Mouse (Mus musculus) left cerebral cortex, adult 2 months (tissue): ENCODE data around the gene Alb. TPM values are rescaled to one million over a fixed set of nuclear protein-coding genes. Genes with fewer than 3 reads are reported as not detected.

Experiments
- DNase-seq, 2 experiments: peaks; one replicate each; pipeline ENCODE4 v3.0.0; 2021 to 2022; ENCODE audit warnings: low spot score in 2 of 2, mixed read lengths in 1 of 2; ENCODE audit errors: extremely low spot score in 1 of 2
- H3K27ac ChIP-seq: fragments of 200-600 bp; 2 replicates; pipeline ENCODE4 v1.8.1; 2022
- H3K4me3 ChIP-seq: fragments of 200-600 bp; 2 replicates; pipeline ENCODE4 v1.8.1; 2022
- CTCF ChIP-seq: fragments of 200-600 bp; IDR thresholded peaks from 2 replicates; pipeline ENCODE4 v1.8.1; 2022; ENCODE audit warnings: antibody characterized with exemption, mild to moderate bottlenecking, moderate library complexity
- intact Hi-C: fragments of 180-260 bp; cut with DNase I; formaldehyde crosslinking; loops from one replicate; pipeline ENCODE4 v1.15.1; 2025
- long read RNA-seq, 2 experiments: library from polyadenylated mRNA; stranded (forward); transcript quantifications; one replicate each; pipeline ENCODE4 v2.0.0; 2021; ENCODE audit warnings: borderline mapping rate in 2 of 2
- total RNA-seq, 2 experiments: library from RNA; stranded (reverse); gene quantifications; 2 replicates each; pipeline ENCODE4 v1.2.3; 2021

Gene Alb
- not detected for total RNA-seq
- long read RNA-seq, experiment 1: 0 reads
- long read RNA-seq, experiment 2: 0 reads

DNA sequence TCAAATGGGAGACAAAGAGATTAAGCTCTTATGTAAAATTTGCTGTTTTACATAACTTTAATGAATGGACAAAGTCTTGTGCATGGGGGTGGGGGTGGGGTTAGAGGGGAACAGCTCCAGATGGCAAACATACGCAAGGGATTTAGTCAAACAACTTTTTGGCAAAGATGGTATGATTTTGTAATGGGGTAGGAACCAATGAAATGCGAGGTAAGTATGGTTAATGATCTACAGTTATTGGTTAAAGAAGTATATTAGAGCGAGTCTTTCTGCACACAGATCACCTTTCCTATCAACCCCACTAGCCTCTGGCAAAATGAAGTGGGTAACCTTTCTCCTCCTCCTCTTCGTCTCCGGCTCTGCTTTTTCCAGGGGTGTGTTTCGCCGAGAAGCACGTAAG, at the start of gene Alb:
TSS of gene Alb (plus strand) at position 279 of the 400 bp plus-strand sequence.
- intact Hi-C loops: no loop called here
- no peak for TF ChIP-seq CTCF
- no peak for DNase-seq
- Histone ChIP-seq H3K27ac (no peak within 1 kb of the TSS), H3K4me3 (no peak within 1 kb of the TSS)

DNA sequence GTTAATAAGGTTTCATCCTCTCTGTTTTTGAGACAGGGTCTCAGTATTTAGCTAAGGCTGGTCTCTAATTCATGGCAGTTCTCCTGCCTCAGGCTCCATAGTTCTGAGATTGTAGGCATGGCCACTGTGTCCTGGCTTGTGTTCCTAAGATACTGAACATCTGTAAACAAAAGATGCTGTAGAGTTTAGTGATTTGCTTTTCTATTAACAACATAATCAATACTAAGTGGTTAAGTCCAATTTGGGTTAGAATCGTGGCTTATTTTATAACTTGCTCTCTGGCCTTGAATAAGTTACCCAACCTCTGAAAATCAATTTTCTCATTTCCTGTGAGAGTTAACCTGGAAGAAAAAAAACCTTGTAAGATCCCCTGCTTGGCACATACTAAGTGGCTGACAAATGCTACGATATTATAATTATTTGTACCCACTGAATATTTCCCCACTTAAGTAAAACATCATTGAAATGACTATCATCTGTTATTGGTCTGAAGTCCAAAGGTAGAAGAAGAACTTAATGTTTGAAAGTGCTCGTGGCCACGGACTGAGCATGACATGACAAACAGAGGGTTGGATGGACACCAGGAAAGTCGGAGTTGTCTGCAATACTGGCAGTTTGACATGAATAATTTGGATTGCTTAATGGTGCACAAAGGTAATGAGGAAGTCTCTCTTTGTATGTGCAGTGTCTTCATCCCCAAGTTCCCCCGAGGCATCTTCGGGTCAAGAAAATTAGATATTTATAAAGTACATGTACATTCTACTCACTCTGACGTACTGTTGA, 46.4 kb upstream of the Alb start:
- no peak for TF ChIP-seq CTCF
- intact Hi-C loops: no loop called here
- no peak for DNase-seq
- Histone ChIP-seq H3K27ac (no peak overlapping the region), H3K4me3 (no peak overlapping the region)

DNA sequence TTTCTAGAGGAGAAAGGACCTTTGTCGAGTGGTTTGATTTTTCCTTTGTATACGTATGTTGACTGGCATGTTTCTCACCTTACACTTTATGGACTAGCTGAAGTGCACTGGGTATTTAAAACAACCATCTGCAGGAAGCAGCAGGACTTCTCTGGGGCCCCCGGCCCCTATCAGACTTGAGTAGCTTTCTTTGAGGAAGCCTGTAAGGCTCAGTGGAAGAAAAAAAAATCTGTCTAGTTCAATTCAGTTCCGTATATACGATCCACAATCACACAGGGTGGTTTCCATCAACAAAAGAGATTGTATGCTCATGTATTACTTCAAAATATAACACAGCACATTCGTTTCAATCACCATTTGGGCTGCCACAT, 45.8 kb upstream of the Alb start:
- TF ChIP-seq CTCF: no peak
- no peak overlapping the region for H3K4me3 ChIP-seq
- intact Hi-C loops: no loop called here
- no peak overlapping the region for H3K27ac ChIP-seq
- DNase-seq: no peak

DNA sequence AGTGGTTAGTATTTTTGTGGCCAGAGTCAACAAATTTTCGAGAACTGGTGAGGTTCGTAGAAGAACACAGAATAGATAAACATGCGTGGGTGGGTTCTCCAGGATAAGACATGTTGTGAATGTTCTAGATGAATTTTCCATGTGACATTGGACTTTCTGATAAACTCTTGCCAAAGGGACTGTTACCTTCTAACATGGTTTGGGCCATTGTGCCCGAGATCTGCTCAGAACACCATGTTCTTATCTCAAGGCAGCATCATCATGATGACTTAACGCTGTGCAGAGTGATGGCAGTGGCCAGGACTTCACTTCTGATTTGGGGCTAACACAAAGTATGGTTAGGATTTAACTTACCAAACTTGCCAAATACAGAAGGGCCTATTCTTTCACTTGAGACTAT, 36.1 kb upstream of the Alb start:
- Histone ChIP-seq H3K4me3 (no peak overlapping the region), H3K27ac (no peak overlapping the region)
- intact Hi-C loops: no loop called here
- TF ChIP-seq CTCF: no peak
- no peak for DNase-seq

DNA sequence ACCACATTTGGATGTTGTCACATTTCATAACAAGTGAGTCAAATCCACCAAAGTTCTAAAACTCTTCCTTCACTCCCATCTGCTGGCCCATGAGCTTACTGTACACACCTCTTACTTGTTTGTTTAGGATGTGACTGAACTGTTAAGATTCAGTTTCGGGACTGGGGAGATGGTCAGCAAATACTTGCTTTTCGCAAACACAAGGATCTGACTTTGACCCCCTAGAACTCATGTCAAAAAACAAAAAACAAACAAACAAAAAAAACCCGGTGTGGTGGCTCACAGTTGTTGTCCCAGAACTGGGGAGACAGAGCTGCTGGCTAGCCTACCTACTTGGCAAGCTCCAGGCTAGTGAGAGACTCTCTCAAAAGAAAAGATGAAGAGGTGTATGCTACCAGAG, 35.5 kb upstream of the Alb start:
- no peak for TF ChIP-seq CTCF

DNA sequence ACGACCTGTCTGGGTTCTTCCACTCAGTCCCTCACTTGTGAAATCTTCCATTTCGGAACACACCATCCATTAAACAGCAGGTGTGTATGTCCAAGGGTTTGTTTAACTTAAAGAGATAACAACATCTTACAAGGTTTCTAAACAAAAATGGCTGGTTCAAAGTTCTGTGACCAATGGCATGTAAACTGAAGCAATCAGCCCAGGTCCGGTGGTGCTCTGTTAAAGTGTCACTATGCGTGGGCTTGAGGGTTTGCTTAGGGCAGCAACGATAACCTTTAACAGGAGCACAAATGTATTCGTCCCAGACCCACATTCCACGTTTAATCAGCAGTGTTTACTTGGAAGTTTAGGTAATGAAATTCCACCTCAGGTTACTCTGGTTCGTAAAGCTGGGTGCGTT, 29.6 kb upstream of the Alb start:
- intact Hi-C loops: no loop called here
- Histone ChIP-seq H3K4me3 (no peak overlapping the region), H3K27ac (no peak overlapping the region)
- TF ChIP-seq CTCF: no peak
- DNase-seq: no peak

More for the DNA sequence above, 35.5 kb upstream of the Alb start:
- intact Hi-C loops: no loop called here
- Histone ChIP-seq H3K27ac (no peak overlapping the region), H3K4me3 (no peak overlapping the region)
- DNase-seq: no peak

DNA sequence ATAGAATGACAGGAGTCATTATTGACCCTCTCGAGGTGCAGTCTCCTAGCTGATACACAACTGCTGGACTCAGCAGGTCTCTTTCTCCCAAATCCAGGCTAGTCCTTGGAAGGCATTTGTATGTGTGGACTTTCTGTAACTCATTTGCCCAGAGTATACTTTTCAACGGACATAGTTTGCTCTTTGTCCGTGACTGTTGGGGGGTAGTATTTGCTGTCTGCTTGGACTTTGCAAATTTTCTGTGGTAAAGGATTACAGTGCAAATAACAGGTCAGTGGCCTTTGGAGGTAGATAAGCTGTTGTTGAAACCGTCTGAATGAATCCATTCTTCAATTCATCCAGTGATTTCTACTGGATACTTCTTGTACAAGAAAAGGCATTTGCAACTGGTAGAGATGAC, 21.5 kb upstream of the Alb start:
- intact Hi-C loops: no loop called here
- TF ChIP-seq CTCF: no peak
- DNase-seq: no peak
- Histone ChIP-seq H3K4me3 (no peak overlapping the region), H3K27ac (no peak overlapping the region)

DNA sequence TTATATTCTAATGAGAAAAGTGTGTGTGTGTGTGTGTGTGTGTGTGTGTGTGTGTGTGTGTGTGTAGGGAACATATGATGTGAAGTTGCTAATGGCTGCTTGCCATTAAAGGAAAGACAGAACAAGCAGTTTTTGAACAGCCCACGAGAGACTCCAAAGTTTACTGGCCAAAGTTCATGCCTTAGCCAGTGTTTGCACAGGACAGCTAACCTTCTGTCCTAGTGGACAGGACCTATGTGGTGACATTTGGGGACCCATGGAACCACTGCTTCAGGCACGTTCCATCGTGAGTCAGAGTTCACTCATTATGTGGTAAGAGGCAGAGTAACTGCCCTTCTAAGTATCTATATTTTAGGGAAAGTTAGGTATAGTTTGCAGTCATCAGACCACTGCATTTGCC, 13.1 kb upstream of the Alb start:
- Histone ChIP-seq H3K4me3 (no peak overlapping the region), H3K27ac (no peak overlapping the region)
- no peak for TF ChIP-seq CTCF
- no peak for DNase-seq
- intact Hi-C loops: no loop called here

DNA sequence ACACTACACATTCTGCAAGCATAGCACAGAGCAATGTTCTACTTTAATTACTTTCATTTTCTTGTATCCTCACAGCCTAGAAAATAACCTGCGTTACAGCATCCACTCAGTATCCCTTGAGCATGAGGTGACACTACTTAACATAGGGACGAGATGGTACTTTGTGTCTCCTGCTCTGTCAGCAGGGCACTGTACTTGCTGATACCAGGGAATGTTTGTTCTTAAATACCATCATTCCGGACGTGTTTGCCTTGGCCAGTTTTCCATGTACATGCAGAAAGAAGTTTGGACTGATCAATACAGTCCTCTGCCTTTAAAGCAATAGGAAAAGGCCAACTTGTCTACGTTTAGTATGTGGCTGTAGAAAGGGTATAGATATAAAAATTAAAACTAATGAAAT, 10.7 kb upstream of the Alb start:
- intact Hi-C loops: loop anchor here (5.0 kb wide), 1 partner anchor 47 kb away; no protein-coding TSS in a partner anchor
- no peak for DNase-seq
- no peak overlapping the region for H3K4me3 ChIP-seq
- no peak overlapping the region for H3K27ac ChIP-seq
- TF ChIP-seq CTCF: no peak

DNA sequence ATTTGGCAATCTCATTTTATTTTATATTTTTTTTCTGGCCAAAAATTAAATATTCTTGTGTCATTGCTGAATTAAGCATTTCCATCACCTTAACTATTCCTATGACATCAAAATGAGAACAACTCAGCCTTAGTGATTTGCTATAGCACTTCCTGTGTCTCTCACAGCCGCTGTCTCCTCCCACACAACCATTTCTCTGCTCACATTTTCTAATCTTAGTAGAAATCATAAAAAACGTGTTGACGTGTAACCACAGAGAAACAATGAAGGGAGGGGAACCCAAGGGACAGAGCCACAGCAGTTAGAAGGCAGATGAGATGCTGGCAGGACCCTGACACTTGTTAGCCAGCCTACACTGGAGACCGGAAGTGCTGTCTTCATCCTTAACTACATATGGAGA, 8.0 kb upstream of the Alb start:
- intact Hi-C loops: loop anchor here (5.0 kb wide), 1 partner anchor 45 kb away; no protein-coding TSS in a partner anchor
- no peak for TF ChIP-seq CTCF
- Histone ChIP-seq H3K27ac (no peak overlapping the region), H3K4me3 (no peak overlapping the region)
- no peak for DNase-seq

DNA sequence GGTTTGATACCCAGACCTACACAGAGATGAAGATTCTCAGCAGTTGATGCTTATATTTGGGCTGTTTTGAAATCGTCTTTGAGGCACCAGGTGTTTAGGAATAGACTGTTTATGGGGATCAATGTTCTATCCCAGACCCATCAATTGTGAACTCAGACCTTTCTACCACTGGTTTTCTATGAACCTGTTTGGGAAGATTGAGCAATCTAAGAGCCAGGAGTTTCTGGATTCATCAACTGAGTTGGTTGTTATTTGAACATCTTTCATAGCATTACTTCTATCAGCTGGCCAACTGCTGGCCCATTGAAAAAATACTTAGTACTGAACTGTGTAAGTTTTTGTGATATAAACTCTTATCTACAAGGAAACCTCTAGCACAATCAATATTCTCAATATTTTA, 3.5 kb upstream of the Alb start:
- intact Hi-C loops: no loop called here
- no peak for DNase-seq
- Histone ChIP-seq H3K4me3 (no peak overlapping the region), H3K27ac (no peak overlapping the region)
- TF ChIP-seq CTCF: no peak

DNA sequence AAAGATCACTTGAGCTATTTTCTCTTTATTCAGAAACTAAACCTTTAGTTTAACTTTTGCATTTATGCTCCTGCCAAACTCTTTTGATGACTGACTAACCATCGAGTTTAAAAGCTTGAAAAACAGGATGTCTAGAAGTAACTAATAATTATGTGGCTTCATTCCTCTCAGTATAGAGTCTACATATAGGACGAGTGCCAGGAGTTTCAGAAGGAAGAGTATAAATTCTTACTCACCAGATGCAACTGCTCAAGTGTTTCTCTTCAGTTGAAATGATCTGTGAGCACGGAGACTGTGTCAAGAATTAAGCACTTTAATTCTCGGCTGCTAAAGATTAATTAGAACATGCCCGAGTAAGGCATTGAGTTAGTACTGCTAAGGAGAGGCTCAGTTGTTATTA, 2.0 kb upstream of the Alb start:
- DNase-seq: no peak
- Histone ChIP-seq H3K27ac (no peak overlapping the region), H3K4me3 (no peak overlapping the region)
- intact Hi-C loops: no loop called here
- no peak for TF ChIP-seq CTCF

DNA sequence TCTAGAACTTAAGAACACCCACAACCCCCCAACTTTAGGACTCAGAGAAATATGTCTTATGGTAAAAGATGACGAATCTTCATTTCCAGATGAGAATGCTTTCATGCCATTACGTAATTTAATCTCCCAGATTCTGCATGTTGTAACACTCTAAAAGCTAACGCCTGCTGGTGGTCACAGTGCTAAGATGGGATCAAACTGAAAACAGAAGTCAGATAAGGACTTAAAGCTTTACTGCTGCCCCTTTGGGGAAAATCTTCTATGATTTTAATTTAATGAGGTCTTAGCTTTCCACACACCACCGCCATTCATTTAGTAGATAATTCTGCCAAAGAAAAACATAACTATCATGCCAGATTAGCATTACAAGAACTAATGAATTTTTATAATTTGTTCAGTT, 6.1 kb downstream of the Alb start:
- H3K4me3 ChIP-seq: no peak overlapping the region
- intact Hi-C loops: no loop called here
- H3K27ac ChIP-seq: no peak overlapping the region
- no peak for TF ChIP-seq CTCF
- DNase-seq: no peak
